Mouse (Mus musculus) hindlimb bud, embryonic 11.5 days (tissue): ENCODE data around the gene Olfr9.
"Not testable (repeated sequence)": the region's sequence is repeated elsewhere in the genome, so short reads cannot be mapped to it uniquely, and the experiment has no call there.

Experiments
- DNase-seq: peaks from one replicate; pipeline ENCODE4 v3.0.0-alpha.2; 2012; ENCODE audit warnings: low read depth, low spot score; ENCODE audit errors: extremely low spot score

Gene Olfr9

GRCm38 (mm10) chr10:129004032-129004920 lies 15.0 kb downstream of the Olfr9 start:
- DNase-seq, result no peak

DNA sequence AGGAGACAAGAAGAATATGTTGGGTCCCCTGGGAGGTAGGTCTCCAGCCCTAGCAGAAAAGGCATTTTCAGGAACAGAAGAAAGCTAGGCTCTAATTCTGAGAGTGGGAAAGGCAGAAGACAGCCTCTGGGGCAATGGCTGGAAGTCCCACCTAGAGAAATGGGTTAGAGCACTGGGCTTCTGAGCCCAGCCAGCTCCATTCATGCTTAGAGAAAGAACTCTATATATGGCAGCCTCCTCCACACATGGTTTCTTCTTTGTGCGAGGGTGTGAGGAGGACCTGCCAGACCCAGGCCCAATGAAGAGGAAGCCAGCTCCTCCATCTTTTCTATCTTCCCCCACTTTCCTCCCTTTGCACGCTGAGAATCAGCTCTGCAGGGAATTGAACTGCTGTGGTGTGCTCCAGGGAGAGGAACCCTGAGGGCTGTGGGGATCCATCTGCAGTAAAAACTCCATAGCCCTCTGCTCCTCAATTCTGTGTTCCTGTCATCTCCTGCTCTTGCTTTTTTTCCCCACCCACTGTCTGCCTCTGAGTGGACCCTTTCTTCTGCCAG lies 21.1 kb downstream of the Olfr9 start, which contains the start of gene Olfr763:
Gene Olfr763, plus strand, starts transcription at position 504 of the 554 bp plus-strand sequence.
- no peak for DNase-seq

DNA sequence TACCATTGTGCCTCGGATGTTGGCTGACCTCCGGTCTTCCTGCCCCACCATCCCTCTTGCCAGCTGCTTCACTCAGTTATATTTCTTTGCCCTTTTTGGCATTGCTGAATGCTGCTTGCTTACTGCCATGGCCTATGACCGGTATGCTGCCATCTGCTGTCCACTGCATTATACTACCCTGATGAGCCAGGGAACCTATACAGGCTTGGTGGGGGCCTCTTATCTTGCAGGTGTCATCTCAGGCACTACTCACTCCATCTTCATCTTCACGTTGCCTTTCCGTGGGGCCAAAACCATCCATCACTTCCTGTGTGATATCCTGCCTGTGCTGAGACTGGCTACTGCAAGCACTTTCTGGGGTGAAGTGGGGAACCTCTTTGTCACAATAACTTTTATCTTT lies 22.3 kb downstream of the Olfr9 start:
- not testable (repeated sequence) for DNase-seq

DNA sequence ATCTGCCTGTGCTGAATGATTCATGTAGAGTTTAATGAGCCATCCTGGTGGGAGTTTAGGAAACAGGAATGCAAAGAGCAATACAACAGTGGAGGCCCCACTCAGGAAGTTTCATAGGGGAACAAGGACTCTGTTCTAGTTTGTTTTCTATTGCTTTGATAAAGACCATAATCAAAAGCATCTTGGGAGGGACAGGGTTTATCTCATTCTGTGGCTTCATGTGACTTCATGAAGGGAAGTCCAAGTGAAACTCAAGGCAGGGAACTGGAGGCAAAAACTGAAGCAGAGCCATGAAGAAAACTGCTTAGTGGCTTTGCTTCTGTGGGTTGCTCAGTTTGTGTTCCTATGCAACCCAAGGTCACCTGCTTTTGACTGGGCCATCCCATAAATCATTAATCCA lies 25.2 kb downstream of the Olfr9 start:
- no peak for DNase-seq

DNA sequence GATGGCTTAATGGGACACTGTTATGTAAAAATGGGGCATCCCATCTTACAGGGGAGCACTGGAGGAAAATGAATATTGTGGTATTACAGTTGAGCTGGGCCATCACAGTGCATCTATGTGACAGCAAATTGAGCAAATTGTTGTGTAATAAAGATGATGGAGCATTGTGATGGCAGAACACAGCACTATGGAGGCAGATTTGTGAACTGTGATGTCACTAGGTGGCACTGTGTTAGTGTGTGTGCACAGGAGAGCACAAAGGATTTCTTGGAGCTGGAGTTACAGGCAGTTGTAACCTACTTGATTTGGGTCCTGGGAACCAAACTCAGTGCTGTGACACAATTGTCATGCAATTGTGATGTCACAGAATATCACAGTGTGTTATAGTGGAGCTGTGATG lies 34.1 kb downstream of the Olfr9 start:
- DNase-seq, result no peak

GRCm38 (mm10) chr10:129026018-129026662 lies 36.9 kb downstream of the Olfr9 start:
- peak; percentile 20 for DNase-seq

DNA sequence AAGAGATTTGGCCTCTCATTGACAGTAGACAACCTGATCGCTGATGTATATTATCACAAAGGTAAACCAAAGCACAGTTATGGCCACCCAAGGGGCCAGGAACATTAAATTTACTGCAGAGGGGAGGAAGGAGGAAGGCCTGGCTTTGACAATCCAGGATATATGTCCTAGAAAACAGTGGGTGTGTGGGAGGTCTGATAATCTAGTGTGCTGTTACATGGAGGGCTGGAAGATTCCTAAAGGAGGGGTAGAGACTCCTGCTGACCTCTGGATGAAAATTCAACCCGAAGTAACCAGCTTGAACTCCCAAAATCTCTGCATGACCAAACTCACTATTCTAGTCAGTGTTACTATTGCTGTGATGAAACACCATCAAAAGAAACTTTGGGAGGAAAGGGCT lies 39.1 kb downstream of the Olfr9 start:
- DNase-seq, result no peak

GRCm38 (mm10) chr10:129039796-129040195 lies 50.6 kb downstream of the Olfr9 start, which contains the start of gene Olfr764-ps1:
Gene Olfr764-ps1 (minus strand): TSS chr10:129039896.
- DNase-seq, result no peak
